Mouse (Mus musculus) left cerebral cortex, adult 2 months (tissue): ENCODE measurements at regions not wholly inside any gene's neighbourhood (a gene's known extent, or its start where the extent isn't known, plus 50 kb on each side); places are given as distances from the start of the nearest gene placed in this dataset.
"Not testable (repeated sequence)": the region's sequence is repeated elsewhere in the genome, so short reads cannot be mapped to it uniquely, and the experiment has no call there.

Source experiments
- DNase-seq, 2 experiments: peaks; one replicate each; pipeline ENCODE4 v3.0.0; 2021 to 2022; ENCODE audit warnings: low spot score in 2 of 2, mixed read lengths in 1 of 2; ENCODE audit errors: extremely low spot score in 1 of 2
- H3K27ac ChIP-seq: fragments of 200-600 bp; 2 replicates; pipeline ENCODE4 v1.8.1; 2022
- H3K4me3 ChIP-seq: fragments of 200-600 bp; 2 replicates; pipeline ENCODE4 v1.8.1; 2022
- CTCF ChIP-seq: fragments of 200-600 bp; IDR thresholded peaks from 2 replicates; pipeline ENCODE4 v1.8.1; 2022; ENCODE audit warnings: antibody characterized with exemption, mild to moderate bottlenecking, moderate library complexity
- intact Hi-C: fragments of 180-260 bp; cut with DNase I; formaldehyde crosslinking; loops from one replicate; pipeline ENCODE4 v1.15.1; 2025

GRCm38 (mm10) chrX:94785983-94786382 lies 61.6 kb downstream of the Zxdb start:
- no peak for TF ChIP-seq CTCF
- no peak overlapping the region for H3K4me3 ChIP-seq

GRCm38 (mm10) chrX:94788331-94788920 lies 64.1 kb downstream of the Zxdb start:
- intact Hi-C loops = no loop called here
- DNase-seq = no peak
- H3K27ac ChIP-seq = no peak overlapping the region
- H3K4me3 ChIP-seq = no peak overlapping the region
- TF ChIP-seq CTCF = no peak

More at GRCm38 (mm10) chrX:94785983-94786382, 61.6 kb downstream of the Zxdb start:
- intact Hi-C loops = no loop called here
- DNase-seq = no peak
- H3K27ac ChIP-seq = no peak overlapping the region

GRCm38 (mm10) chrX:94796845-94797244 lies 72.5 kb downstream of the Zxdb start:
- DNase-seq, H3K27ac ChIP-seq, intact Hi-C loops, H3K4me3 ChIP-seq: not testable (repeated sequence)

GRCm38 (mm10) chrX:94797348-94798182 lies 73.2 kb downstream of the Zxdb start:
- H3K4me3 ChIP-seq, intact Hi-C loops, H3K27ac ChIP-seq: not testable (repeated sequence)

GRCm38 (mm10) chrX:94798183-94798619 lies 73.8 kb downstream of the Zxdb start:
- DNase-seq, intact Hi-C loops, H3K27ac ChIP-seq, H3K4me3 ChIP-seq: not testable (repeated sequence)

More at GRCm38 (mm10) chrX:94797348-94798182, 73.2 kb downstream of the Zxdb start:
- not testable (repeated sequence) for DNase-seq

- H3K4me3 ChIP-seq, intact Hi-C loops, H3K27ac ChIP-seq, DNase-seq: not testable (repeated sequence)
Observed at GRCm38 (mm10) chrX:94812760-94813159, 88.4 kb downstream of the Zxdb start.

- H3K27ac ChIP-seq, H3K4me3 ChIP-seq, intact Hi-C loops, DNase-seq: not testable (repeated sequence)
Observed at GRCm38 (mm10) chrX:94827524-94827923, 103.2 kb downstream of the Zxdb start.

GRCm38 (mm10) chrX:94844110-94844779 lies 119.9 kb downstream of the Zxdb start:
- H3K27ac ChIP-seq, H3K4me3 ChIP-seq, intact Hi-C loops: not testable (repeated sequence)
- DNase-seq = peak in 1 of 2 experiments; percentile 8
- TF ChIP-seq CTCF = peak; percentile 6

- H3K4me3 ChIP-seq, DNase-seq, H3K27ac ChIP-seq, intact Hi-C loops: not testable (repeated sequence)
Observed at GRCm38 (mm10) chrX:94849549-94849948, 125.2 kb downstream of the Zxdb start.

GRCm38 (mm10) chrX:94857501-94857900 lies 133.1 kb downstream of the Zxdb start:
- intact Hi-C loops = no loop called here
- Histone ChIP-seq H3K4me3 (no peak overlapping the region), H3K27ac (no peak overlapping the region)
- no peak for TF ChIP-seq CTCF
- DNase-seq = no peak

- no peak overlapping the region for H3K4me3 ChIP-seq
- intact Hi-C loops = no loop called here
- TF ChIP-seq CTCF = no peak
Observed at GRCm38 (mm10) chrX:94857954-94858353, 133.6 kb downstream of the Zxdb start.

GRCm38 (mm10) chrX:94863123-94863522 lies 138.8 kb downstream of the Zxdb start:
- intact Hi-C loops = no loop called here
- no peak for DNase-seq
- H3K27ac ChIP-seq = no peak overlapping the region
- no peak for TF ChIP-seq CTCF
- H3K4me3 ChIP-seq = no peak overlapping the region

More at GRCm38 (mm10) chrX:94857954-94858353, 133.6 kb downstream of the Zxdb start:
- H3K27ac ChIP-seq = no peak overlapping the region
- DNase-seq = no peak
